18 mouse cellular contexts compared by ENCODE assay signal in the genomic region with DNA sequence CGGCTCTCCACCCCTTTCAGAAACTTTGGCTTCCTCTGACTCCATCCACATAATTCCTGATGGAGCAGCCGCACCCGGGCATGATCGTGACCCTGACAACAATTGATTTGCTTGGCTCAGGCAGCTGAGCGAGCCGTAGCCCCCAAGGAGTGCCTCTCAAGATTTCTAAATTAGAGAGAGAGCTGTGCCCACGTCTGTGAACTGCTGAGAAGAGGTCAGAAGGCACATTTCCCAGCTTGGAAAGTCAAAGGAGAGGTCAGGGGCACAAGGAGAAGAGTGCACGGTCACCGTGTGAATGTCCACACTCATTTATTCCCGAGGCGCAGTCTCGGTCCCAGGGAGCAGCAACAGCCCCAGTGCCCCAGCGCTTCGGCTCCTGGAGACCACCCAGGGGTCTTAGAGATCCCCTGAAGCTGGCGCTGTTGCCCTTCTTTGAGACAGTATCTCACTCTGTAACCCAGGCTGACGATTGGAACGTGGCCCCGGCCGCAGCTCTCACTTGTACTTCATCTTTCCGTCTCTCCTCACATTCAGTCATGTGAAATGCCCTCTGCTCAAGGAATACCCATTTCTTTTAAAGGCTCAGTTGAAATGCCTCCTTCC. TPM values are rescaled to one million over a fixed set of nuclear protein-coding genes. Genes with fewer than 3 reads are reported as not detected.
A peak's percentile ranks its signal among the peaks of the same experiment; 100 is the strongest.
DNase-seq lines count a peak whose midpoint lies in the region; ATAC-seq and TF ChIP-seq lines count a peak whose summit lies in the region.
"Had no signal": no experiment of that assay in that cellular context is flagged by ENCODE, and none has a peak within 500 bp of the region (broad histone marks: within the 10 kb centered on the region; RNA-seq: fewer than 3 reads in every experiment).

No protein-coding gene starts in this region.

- H3K4me1 ChIP-seq in heart, adult 2 months (ENCODE audit: control insufficient read depth, insufficient read depth, low read length) = no peaks in the 10 kb centered on the region
- peaks cover 7% of the 10 kb centered on the region; the same call in 1 of the 2 replicates for H3K4me1 ChIP-seq in hindbrain, embryonic 12.5 days
- peaks cover 8% of the 10 kb centered on the region; the same call in 1 of the 2 replicates for H3K4me1 ChIP-seq in neural tube, embryonic 12.5 days
- H3K4me1 ChIP-seq in cerebellum, adult 2 months (ENCODE audit: control insufficient read depth, insufficient read depth, low read length) = no peaks in the 10 kb centered on the region
- H3K4me1 ChIP-seq: embryonic facial prominence, embryonic 15.5 days; heart, embryonic 12.5 days had no signal

- H3K9ac ChIP-seq in heart, adult 2 months (ENCODE audit: low read depth, low read length) = no peak overlapping the region
- 0 out of 2 replicates have a peak overlapping the region, but pooled peaks have one; percentile 13 for H3K9ac ChIP-seq in hindbrain, embryonic 12.5 days
- H3K9ac ChIP-seq in neural tube, embryonic 12.5 days = no peak overlapping the region
- H3K9ac ChIP-seq: embryonic facial prominence, embryonic 15.5 days; heart, embryonic 12.5 days had no signal

- no peak overlapping the region for H3K27ac ChIP-seq in heart, adult 2 months
- H3K27ac ChIP-seq in hindbrain, embryonic 12.5 days = no peak overlapping the region
- no peak overlapping the region for H3K27ac ChIP-seq in neural tube, embryonic 12.5 days
- H3K27ac ChIP-seq in gastrocnemius, adult 2 months = no peak overlapping the region
- no peak overlapping the region for H3K27ac ChIP-seq in cerebellum, adult 2 months (ENCODE audit: insufficient read depth, low read length)
- H3K27ac ChIP-seq: embryonic facial prominence, embryonic 15.5 days had no signal

- no peaks in the 10 kb centered on the region for H3K27me3 ChIP-seq in heart, adult 2 months (ENCODE audit: control insufficient read depth, insufficient read depth, low read length)
- no peaks in the 10 kb centered on the region for H3K27me3 ChIP-seq in hindbrain, embryonic 12.5 days
- H3K27me3 ChIP-seq in neural tube, embryonic 12.5 days (replicated peaks) = no peaks in the 10 kb centered on the region
- no peaks in the 10 kb centered on the region for H3K27me3 ChIP-seq in cerebellum, adult 2 months (ENCODE audit: control insufficient read depth, insufficient read depth, low read length)
- H3K27me3 ChIP-seq: embryonic facial prominence, embryonic 15.5 days; heart, embryonic 12.5 days had no signal

- no peak for TF ChIP-seq POLR2A in heart, adult 2 months (IDR thresholded peaks at IDR 0.05; ENCODE audit: insufficient read depth, low read depth, low read length)
- no peak for TF ChIP-seq POLR2A in cerebellum, adult 2 months (IDR thresholded peaks at IDR 0.05; ENCODE audit: borderline replicate concordance, insufficient read depth, low read length)

- ATAC-seq in hindbrain, embryonic 12.5 days (ENCODE audit: low FRiP score) = peak; percentile 68
- peak; percentile 68; the same call in 1 of the 2 replicates for ATAC-seq in neural tube, embryonic 12.5 days (ENCODE audit: low FRiP score, low read depth)
- ATAC-seq: forebrain, embryonic 16.5 days had no signal

- H3K36me3 ChIP-seq in heart, adult 2 months (ENCODE audit: control insufficient read depth, insufficient read depth, low read length) = no peaks in the 10 kb centered on the region
- 0 out of 2 replicates have a peak, but pooled peaks cover 5% of the 10 kb centered on the region for H3K36me3 ChIP-seq in hindbrain, embryonic 12.5 days
- no peaks in the 10 kb centered on the region for H3K36me3 ChIP-seq in neural tube, embryonic 12.5 days

- H3K4me3 ChIP-seq in heart, adult 2 months = no peak overlapping the region
- H3K4me3 ChIP-seq in hindbrain, embryonic 12.5 days = no peak overlapping the region
- H3K4me3 ChIP-seq in neural tube, embryonic 12.5 days = no peak overlapping the region
- no peak overlapping the region for H3K4me3 ChIP-seq in gastrocnemius, adult 2 months
- H3K4me3 ChIP-seq in cerebellum, adult 2 months (replicated peaks; ENCODE audit: insufficient read depth, low read depth, low read length) = no peak overlapping the region
- H3K4me3 ChIP-seq: embryonic facial prominence, embryonic 15.5 days; heart, embryonic 12.5 days had no signal

- intact Hi-C loops in heart, adult 2 months (cut with DNase I) = loop anchor here (5.0 kb wide), 1 partner anchor 37 kb away; no protein-coding TSS in a partner anchor
- intact Hi-C loops in gastrocnemius, adult 2 months (cut with DNase I) = no loop called here

- no peak for TF ChIP-seq CTCF in heart, adult 2 months (IDR thresholded peaks at IDR 0.05)
- TF ChIP-seq CTCF in gastrocnemius, adult 2 months (IDR thresholded peaks at IDR 0.05) = no peak
- no peak for TF ChIP-seq CTCF in cerebellum, adult 2 months (IDR thresholded peaks at IDR 0.05; ENCODE audit: borderline replicate concordance, insufficient read depth, low read depth, low read length)

- peak; percentile 74 for DNase-seq in heart, adult 11 months
- no peak for DNase-seq in heart, adult 2 months
- peak; percentile 54 for DNase-seq in embryo, embryonic 10 days (ENCODE audit: low spot score)
- no peak for DNase-seq in gastrocnemius, adult 2 months
- no peak for DNase-seq in cerebellum, adult 9-10 months
- DNase-seq in cerebellum, adult 2 months = no peak
- DNase-seq: cerebellum, adult 8-10 months; gastrocnemius, postnatal 10 days; heart, postnatal 4 days; kidney, adult 8-10 months; liver; lung, adult 2 months; right cerebral cortex, adult 18-20 months had no signal

- H3K79me2 ChIP-seq in heart, adult 2 months (replicated peaks; ENCODE audit: control insufficient read depth, insufficient read depth, low read length) = no peaks in the 10 kb centered on the region

- 82% methylated on average over 20 of the region's 20 CpGs for whole genome bisulfite sequencing in heart, adult 2 months
- WGBS in hindbrain, embryonic 12.5 days = 26% methylated on average over 20 of the region's 20 CpGs
- WGBS in neural tube, embryonic 12.5 days = 25% methylated on average over 20 of the region's 20 CpGs
- WGBS in cerebellum, adult 2 months = 32% methylated on average over 20 of the region's 20 CpGs

- H3K9me3 ChIP-seq in hindbrain, embryonic 12.5 days (replicated peaks) = no peaks in the 10 kb centered on the region
- H3K9me3 ChIP-seq in neural tube, embryonic 12.5 days = no peaks in the 10 kb centered on the region
- H3K9me3 ChIP-seq: embryonic facial prominence, embryonic 15.5 days; heart, embryonic 12.5 days had no signal

- peak overlapping the region; percentile 29 for H3K4me2 ChIP-seq in hindbrain, embryonic 12.5 days (replicated peaks)
- H3K4me2 ChIP-seq in neural tube, embryonic 12.5 days (replicated peaks) = peak overlapping the region; percentile 42
- H3K4me2 ChIP-seq: embryonic facial prominence, embryonic 15.5 days; heart, embryonic 12.5 days had no signal

- TF ChIP-seq EP300 in heart, adult 2 months (IDR thresholded peaks at IDR 0.05; ENCODE audit: insufficient read depth, low read depth, low read length) = no peak

RNA-seq across cellular contexts. Expression of a gene that starts 6.1 kb away (rescaled TPM):
- 1 to 10 TPM; 9.3 to 9.8 TPM for total RNA-seq in heart, adult 2 months (2021)
- 2.9 and 4.7 TPM in 2 replicates for polyA plus RNA-seq in heart, adult 2 months (2012; rRNA removed)
- polyA plus RNA-seq in hindbrain, embryonic 12.5 days (2016; fragmentation: Nextera tagmentation; extraction: Ambion mirVana) = 22.6 and 23.1 TPM in 2 replicates
- polyA plus RNA-seq in neural tube, embryonic 12.5 days (2016; fragmentation: Nextera tagmentation; extraction: Ambion mirVana) = 17.7 and 20.5 TPM in 2 replicates
- 1 to 10 TPM; 5.4 to 7.2 TPM for total RNA-seq in gastrocnemius, adult 2 months (2021)
- 15.2 and 17.4 TPM in 2 replicates for polyA plus RNA-seq in cerebellum, adult 2 months (2012; rRNA removed)

RNA-seq across cellular contexts. Expression of a gene that starts 22.6 kb away (rescaled TPM):
- total RNA-seq in heart, adult 2 months (2021) = 1 to 10 TPM; 7.3 to 7.9 TPM
- polyA plus RNA-seq in heart, adult 2 months (2012; rRNA removed) = 4.5 and 7.0 TPM in 2 replicates
- 9.8 and 11.1 TPM in 2 replicates for polyA plus RNA-seq in hindbrain, embryonic 12.5 days (2016; fragmentation: Nextera tagmentation; extraction: Ambion mirVana)
- 9.5 and 12.0 TPM in 2 replicates for polyA plus RNA-seq in neural tube, embryonic 12.5 days (2016; fragmentation: Nextera tagmentation; extraction: Ambion mirVana)
- total RNA-seq in gastrocnemius, adult 2 months (2021) = 1 to 10 TPM; 8.9 to 9.5 TPM
- polyA plus RNA-seq in cerebellum, adult 2 months (2012; rRNA removed) = 6.6 and 6.9 TPM in 2 replicates

RNA-seq across cellular contexts. Expression of a gene that starts 29.6 kb away (rescaled TPM):
- total RNA-seq in heart, adult 2 months (2021) = 1 to 10 TPM; 7.9 to 9.7 TPM
- 1.8 and 3.5 TPM in 2 replicates for polyA plus RNA-seq in heart, adult 2 months (2012; rRNA removed)
- polyA plus RNA-seq in hindbrain, embryonic 12.5 days (2016; fragmentation: Nextera tagmentation; extraction: Ambion mirVana) = 33.9 and 39.4 TPM in 2 replicates
- polyA plus RNA-seq in neural tube, embryonic 12.5 days (2016; fragmentation: Nextera tagmentation; extraction: Ambion mirVana) = 31.6 and 31.7 TPM in 2 replicates
- total RNA-seq in gastrocnemius, adult 2 months (2021) = 10 to 100 TPM; 22.3 to 22.9 TPM
- 10.7 and 11.2 TPM in 2 replicates for polyA plus RNA-seq in cerebellum, adult 2 months (2012; rRNA removed)

RNA-seq across cellular contexts. Expression of a gene that starts 31.5 kb away (rescaled TPM):
- under 1 TPM; 0.10 to 0.14 TPM for total RNA-seq in heart, adult 2 months (2021)
- polyA plus RNA-seq in heart, adult 2 months (2012; rRNA removed) = 0.08 and 0.20 TPM in 2 replicates
- 3.1 and 4.5 TPM in 2 replicates for polyA plus RNA-seq in hindbrain, embryonic 12.5 days (2016; fragmentation: Nextera tagmentation; extraction: Ambion mirVana)
- polyA plus RNA-seq in neural tube, embryonic 12.5 days (2016; fragmentation: Nextera tagmentation; extraction: Ambion mirVana) = 2.9 and 4.2 TPM in 2 replicates
- under 1 TPM in 1 of 2 experiments, not detected in 1; 0.20 TPM for total RNA-seq in gastrocnemius, adult 2 months (2021)
- polyA plus RNA-seq in cerebellum, adult 2 months (2012; rRNA removed) = 0.51 and 0.84 TPM in 2 replicates

Comparison
In these comparisons a context has a peak if more than half of its experiments do, and no peak if none do; other contexts are left out.
1. DNase-seq: peak in heart, adult 11 months (single experiment) and embryo, embryonic 10 days (single experiment); none in heart, adult 2 months (0 of 2), gastrocnemius, adult 2 months (single experiment), cerebellum, adult 9-10 months (single experiment) and cerebellum, adult 2 months (0 of 2).